9 mouse cellular contexts compared by ENCODE assay signal in the genomic region with DNA sequence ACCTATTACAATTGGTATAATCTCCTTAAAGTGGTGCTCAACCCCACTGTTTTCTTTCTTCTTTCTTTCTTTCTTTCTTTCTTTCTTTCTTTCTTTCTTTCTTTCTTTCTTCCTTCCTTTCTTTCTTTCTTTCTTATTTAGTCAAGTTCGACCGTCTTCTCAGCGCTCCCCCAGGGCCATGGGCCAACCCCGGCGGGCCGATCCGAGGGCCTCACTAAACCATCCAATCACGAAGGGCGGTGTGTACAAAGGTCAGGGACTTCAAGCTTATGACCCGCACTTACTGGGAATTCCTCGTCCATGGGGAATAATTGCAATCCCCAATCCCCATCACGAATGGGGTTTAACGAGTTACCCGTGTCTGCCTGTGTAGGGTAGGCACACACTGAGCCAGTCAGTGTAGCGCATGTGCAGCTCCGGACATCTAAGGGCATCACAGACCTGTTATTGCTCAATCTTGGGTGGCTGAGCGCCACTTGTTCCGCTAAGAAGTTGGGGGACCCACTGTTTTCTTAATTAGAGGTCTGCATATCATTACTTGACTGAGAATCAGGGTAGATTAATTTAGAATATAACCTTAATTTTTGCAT. TPM values are rescaled to one million over a fixed set of nuclear protein-coding genes. Genes with fewer than 3 reads are reported as not detected.
DNase-seq lines count a peak whose midpoint lies in the region; ATAC-seq and TF ChIP-seq lines count a peak whose summit lies in the region.
"Had no signal": no experiment of that assay in that cellular context is flagged by ENCODE, and none has a peak within 500 bp of the region (broad histone marks: within the 10 kb centered on the region; RNA-seq: fewer than 3 reads in every experiment).

No protein-coding gene starts in this region.

- H3K4me2 ChIP-seq in embryonic facial prominence, embryonic 14.5 days (ENCODE audit: low read depth, low read length) = no peak overlapping the region
- H3K4me2 ChIP-seq in limb, embryonic 11.5 days (ENCODE audit: low read depth, severe bottlenecking) = no peak overlapping the region
- H3K4me2 ChIP-seq in midbrain, embryonic 14.5 days (ENCODE audit: low read length) = no peak overlapping the region

- 69% methylated on average over 18 of the region's 18 CpGs for WGBS in heart, adult 2 months
- 68% methylated on average over 18 of the region's 18 CpGs for WGBS in embryonic facial prominence, embryonic 14.5 days
- 61% methylated on average over 18 of the region's 18 CpGs for WGBS in limb, embryonic 11.5 days
- 68% methylated on average over 18 of the region's 18 CpGs for WGBS in midbrain, embryonic 14.5 days

- intact Hi-C loops in heart, adult 2 months (cut with DNase I) = no loop called here
- intact Hi-C loops in heart, postnatal 36 days (cut with DNase I) = no loop called here

- no peak for TF ChIP-seq CTCF in heart, adult 2 months (IDR thresholded peaks at IDR 0.05)

- no peaks in the 10 kb centered on the region for H3K4me1 ChIP-seq in heart, adult 2 months (ENCODE audit: control insufficient read depth, insufficient read depth, low read length)
- H3K4me1 ChIP-seq in embryonic facial prominence, embryonic 14.5 days (ENCODE audit: control insufficient read depth, insufficient read depth, low read length) = no peaks in the 10 kb centered on the region
- H3K4me1 ChIP-seq in limb, embryonic 11.5 days (ENCODE audit: control insufficient read depth, insufficient read depth, low read length) = no peaks in the 10 kb centered on the region
- H3K4me1 ChIP-seq in midbrain, embryonic 14.5 days (ENCODE audit: control insufficient read depth, insufficient read depth, low read length) = no peaks in the 10 kb centered on the region

- no peaks in the 10 kb centered on the region for H3K9me3 ChIP-seq in embryonic facial prominence, embryonic 14.5 days (ENCODE audit: control insufficient read depth, low read length)
- peaks cover 7% of the 10 kb centered on the region; the same call in 1 of the 2 replicates for H3K9me3 ChIP-seq in limb, embryonic 11.5 days (ENCODE audit: control insufficient read depth, low read length)
- 0 out of 2 replicates have a peak, but pooled peaks cover 12% of the 10 kb centered on the region for H3K9me3 ChIP-seq in midbrain, embryonic 14.5 days (ENCODE audit: control insufficient read depth, low read length)

- TF ChIP-seq POLR2A in heart, adult 2 months (IDR thresholded peaks at IDR 0.05; ENCODE audit: insufficient read depth, low read depth, low read length) = no peak

- no peak overlapping the region for H3K4me3 ChIP-seq in heart, adult 2 months
- no peak overlapping the region for H3K4me3 ChIP-seq in embryonic facial prominence, embryonic 14.5 days (ENCODE audit: low read depth, low read length)
- no peak overlapping the region for H3K4me3 ChIP-seq in limb, embryonic 11.5 days (ENCODE audit: low read depth, low read length)
- no peak overlapping the region for H3K4me3 ChIP-seq in midbrain, embryonic 14.5 days (replicated peaks; ENCODE audit: low read depth, low read length)

- peak; percentile 100 for ATAC-seq in embryonic facial prominence, embryonic 14.5 days (ENCODE audit: low read depth)
- ATAC-seq in limb, embryonic 11.5 days (ENCODE audit: insufficient number of reproducible peaks, low FRiP score, low TSS enrichment, low read depth) = peak; percentile 100
- peak; percentile 96 for ATAC-seq in midbrain, embryonic 14.5 days (ENCODE audit: low FRiP score, low TSS enrichment)

- H3K27ac ChIP-seq in heart, adult 2 months = no peak overlapping the region
- H3K27ac ChIP-seq in embryonic facial prominence, embryonic 14.5 days (replicated peaks; ENCODE audit: low read depth, low read length) = no peak overlapping the region
- no peak overlapping the region for H3K27ac ChIP-seq in limb, embryonic 11.5 days (replicated peaks; ENCODE audit: low read depth, low read length)
- no peak overlapping the region for H3K27ac ChIP-seq in midbrain, embryonic 14.5 days (replicated peaks; ENCODE audit: low read depth, low read length)

- no peaks in the 10 kb centered on the region for H3K79me2 ChIP-seq in heart, adult 2 months (replicated peaks; ENCODE audit: control insufficient read depth, insufficient read depth, low read length)

- no peaks in the 10 kb centered on the region for H3K36me3 ChIP-seq in heart, adult 2 months (ENCODE audit: control insufficient read depth, insufficient read depth, low read length)
- H3K36me3 ChIP-seq in embryonic facial prominence, embryonic 14.5 days (ENCODE audit: control insufficient read depth, insufficient read depth, low read length) = no peaks in the 10 kb centered on the region
- no peaks in the 10 kb centered on the region for H3K36me3 ChIP-seq in limb, embryonic 11.5 days (ENCODE audit: control insufficient read depth, insufficient read depth, low read length)
- H3K36me3 ChIP-seq in midbrain, embryonic 14.5 days (ENCODE audit: control insufficient read depth, insufficient read depth, low read length) = no peaks in the 10 kb centered on the region
- no peaks in the 10 kb centered on the region for H3K36me3 ChIP-seq in splenic B cell, adult 2 months (ENCODE audit: control insufficient read depth, insufficient read depth, low read length, poor library complexity, severe bottlenecking)

- peak; percentile 44 to 64 for DNase-seq in heart, adult 2 months
- DNase-seq in heart, adult 8-10 months (ENCODE audit: low spot score) = no peak
- peak; percentile 81 for DNase-seq in adrenal gland, postnatal 10 days
- DNase-seq in embryonic facial prominence, embryonic 14.5 days (ENCODE audit: low spot score) = peak; percentile 91
- DNase-seq in heart, postnatal 36 days = peak; percentile 36 to 69
- peak; percentile 100 for DNase-seq in limb, embryonic 11.5 days (ENCODE audit: low spot score)
- peak; percentile 96 for DNase-seq in midbrain, embryonic 14.5 days
- DNase-seq in splenic B cell, adult 2 months (ENCODE audit: low read depth, low spot score) = peak; percentile 97

- no peak overlapping the region for H3K9ac ChIP-seq in heart, adult 2 months (ENCODE audit: low read depth, low read length)
- H3K9ac ChIP-seq in embryonic facial prominence, embryonic 14.5 days (ENCODE audit: low read depth, low read length) = no peak overlapping the region
- no peak overlapping the region for H3K9ac ChIP-seq in limb, embryonic 11.5 days (ENCODE audit: low read length)
- no peak overlapping the region for H3K9ac ChIP-seq in midbrain, embryonic 14.5 days (replicated peaks; ENCODE audit: low read length)

- no peaks in the 10 kb centered on the region for H3K27me3 ChIP-seq in heart, adult 2 months (ENCODE audit: control insufficient read depth, insufficient read depth, low read length)
- H3K27me3 ChIP-seq in embryonic facial prominence, embryonic 14.5 days (replicated peaks; ENCODE audit: control insufficient read depth, insufficient read depth, low read length) = no peaks in the 10 kb centered on the region
- no peaks in the 10 kb centered on the region for H3K27me3 ChIP-seq in limb, embryonic 11.5 days (ENCODE audit: control insufficient read depth, insufficient read depth, low read length)
- no peaks in the 10 kb centered on the region for H3K27me3 ChIP-seq in midbrain, embryonic 14.5 days (ENCODE audit: control insufficient read depth, insufficient read depth, low read length)
- no peaks in the 10 kb centered on the region for H3K27me3 ChIP-seq in splenic B cell, adult 2 months (ENCODE audit: control insufficient read depth, insufficient read depth, low read length, poor library complexity, severe bottlenecking)

- no peak for TF ChIP-seq EP300 in heart, adult 2 months (IDR thresholded peaks at IDR 0.05; ENCODE audit: insufficient read depth, low read depth, low read length)

RNA-seq across cellular contexts. Expression of a gene that starts 5.6 kb away (rescaled TPM):
- total RNA-seq in heart, adult 2 months (2021) = under 1 TPM in 1 of 2 experiments, not detected in 1; 0.16 TPM
- polyA plus RNA-seq in heart, adult 2 months (2012; rRNA removed) = 1.00 TPM in 1 of 2 replicates, not detected in the other
- total RNA-seq in heart, adult 8-10 months (2022) = under 1 TPM; 0.63 to 0.78 (median 0.71) TPM
- under 1 TPM; 0.63 to 0.79 TPM for total RNA-seq in adrenal gland, postnatal 10 days (2021)
- 0.50 and 1.1 TPM in 2 replicates for polyA plus RNA-seq in embryonic facial prominence, embryonic 14.5 days (2014; fragmentation: Nextera tagmentation; extraction: Ambion mirVana)
- under 1 TPM in 1 of 2 experiments, not detected in 1; 0.53 TPM for total RNA-seq in heart, postnatal 36 days (2021)
- polyA plus RNA-seq in limb, embryonic 11.5 days (2014; fragmentation: Nextera tagmentation; extraction: Ambion mirVana) = not detected in 2 replicates
- not detected in 2 replicates for polyA plus RNA-seq in midbrain, embryonic 14.5 days (2014; fragmentation: Nextera tagmentation; extraction: Ambion mirVana)

RNA-seq across cellular contexts. Expression of a gene that starts 33.9 kb away (rescaled TPM):
- total RNA-seq in heart, adult 2 months (2021) = under 1 TPM; 0.66 to 0.70 TPM
- polyA plus RNA-seq in heart, adult 2 months (2012; rRNA removed) = 0.45 and 1.3 TPM in 2 replicates
- total RNA-seq in heart, adult 8-10 months (2022) = under 1 TPM; 0.53 to 0.79 (median 0.59) TPM
- 10 to 100 TPM in 1 of 2 experiments, 1 to 10 TPM in 1; 7.4 to 14.3 TPM for total RNA-seq in adrenal gland, postnatal 10 days (2021)
- not detected in 2 replicates for polyA plus RNA-seq in embryonic facial prominence, embryonic 14.5 days (2014; fragmentation: Nextera tagmentation; extraction: Ambion mirVana)
- under 1 TPM; 0.64 to 0.84 TPM for total RNA-seq in heart, postnatal 36 days (2021)
- 0.16 TPM in 1 of 2 replicates, not detected in the other for polyA plus RNA-seq in limb, embryonic 11.5 days (2014; fragmentation: Nextera tagmentation; extraction: Ambion mirVana)
- not detected in 2 replicates for polyA plus RNA-seq in midbrain, embryonic 14.5 days (2014; fragmentation: Nextera tagmentation; extraction: Ambion mirVana)
- polyA plus RNA-seq: small intestine, adult 2 months had no signal

Comparison
In these comparisons a context has a peak if more than half of its experiments do, and no peak if none do; other contexts are left out.
1. RNA of a gene that starts 33.9 kb away (total RNA-seq): 7.4 to 14.3 TPM in adrenal gland, postnatal 10 days; 0.64 to 0.84 TPM in heart, postnatal 36 days, 0.66 to 0.70 TPM in heart, adult 2 months and 0.53 to 0.79 TPM in heart, adult 8-10 months; every median in the first group is over 4 times any median in the second.
2. Peak in every context shown above with its lines, with median percentiles within 50 percentile points of each other: ATAC-seq.